Mouse (Mus musculus): ENCODE measurements around the gene Vmn2r111.
"Not testable (repeated sequence)": the region's sequence is repeated elsewhere in the genome, so short reads cannot be mapped to it uniquely, and the experiment has no call there.

Vmn2r111 gene

GRCm38 (mm10) chr17:22573382-22573781 lies at the start of gene Vmn2r111:
Gene Vmn2r111 (minus strand): TSS chr17:22573482.
- not testable (repeated sequence) for DNase-seq

GRCm38 (mm10) chr17:22600651-22601050 lies 27.4 kb upstream of the Vmn2r111 start, which contains the start of gene Vmn2r112:
Gene Vmn2r112 (plus strand): TSS chr17:22600951.
- DNase-seq = not testable (repeated sequence)

GRCm38 (mm10) chr17:22520467-22520866 lies 52.8 kb downstream of the Vmn2r111 start:
- DNase-seq = not testable (repeated sequence)

GRCm38 (mm10) chr17:22520037-22520436 lies 53.2 kb downstream of the Vmn2r111 start:
- not testable (repeated sequence) for DNase-seq

GRCm38 (mm10) chr17:22497120-22497519 lies 76.2 kb downstream of the Vmn2r111 start:
- DNase-seq = no peak

Measured in cerebellum, adult 9-10 months (tissue).